Comparison of ENCODE assay signal across 25 mouse cellular contexts in genomic region chr1:180300292-180300691, GRCm38 (mm10). TPM values are rescaled to one million over a fixed set of nuclear protein-coding genes. Genes with fewer than 3 reads are reported as not detected.
A peak's percentile ranks its signal among the peaks of the same experiment; 100 is the strongest.
DNase-seq lines count a peak whose midpoint lies in the region; ATAC-seq lines count a peak whose summit lies in the region.
"Had no signal": no experiment of that assay in that cellular context is flagged by ENCODE, and none has a peak within 500 bp of the region (broad histone marks: within the 10 kb centered on the region; RNA-seq: fewer than 3 reads in every experiment).

No protein-coding gene starts in this region.

- peak; percentile 43 for ATAC-seq in common myeloid progenitor, adult 5-6 weeks (replicated peaks; ENCODE audit: low read depth, poor library complexity, severe bottlenecking)
- peak; percentile 79 for ATAC-seq in megakaryocyte progenitor cell, adult 5-6 weeks (replicated peaks; ENCODE audit: poor library complexity)
- ATAC-seq in forebrain, embryonic 13.5 days: no peak
- ATAC-seq: forebrain, postnatal 0 days; intestine, postnatal 0 days had no signal

- H3K9ac ChIP-seq in forebrain, embryonic 13.5 days: no peak overlapping the region
- H3K9ac ChIP-seq: embryonic facial prominence, embryonic 13.5 days; forebrain, postnatal 0 days; heart, embryonic 15.5 days; hindbrain, embryonic 12.5 days; midbrain, embryonic 12.5 days; neural tube, embryonic 13.5 days had no signal

- H3K4me3 ChIP-seq in forebrain, embryonic 13.5 days: no peak overlapping the region
- H3K4me3 ChIP-seq: embryonic facial prominence, embryonic 13.5 days; heart, embryonic 10.5 days; heart, embryonic 15.5 days; hindbrain, embryonic 12.5 days; megakaryocyte, embryonic 14.5 days; midbrain, embryonic 12.5 days; neural tube, embryonic 13.5 days had no signal

- H3K27me3 ChIP-seq in forebrain, embryonic 13.5 days: no peaks in the 10 kb centered on the region
- H3K27me3 ChIP-seq: embryonic facial prominence, embryonic 13.5 days; heart, embryonic 15.5 days; hindbrain, embryonic 12.5 days; megakaryocyte, embryonic 14.5 days; neural tube, embryonic 13.5 days had no signal

- no peaks in the 10 kb centered on the region for H3K36me3 ChIP-seq in forebrain, embryonic 13.5 days (ENCODE audit: poor library complexity, severe bottlenecking)
- H3K36me3 ChIP-seq: embryonic facial prominence, embryonic 13.5 days; heart, embryonic 10.5 days; heart, embryonic 15.5 days; hindbrain, embryonic 12.5 days; midbrain, embryonic 12.5 days; neural tube, embryonic 13.5 days had no signal

- no peak overlapping the region for H3K4me2 ChIP-seq in forebrain, embryonic 13.5 days
- H3K4me2 ChIP-seq: embryonic facial prominence, embryonic 13.5 days; heart, embryonic 15.5 days; hindbrain, embryonic 12.5 days; midbrain, embryonic 12.5 days; neural tube, embryonic 13.5 days had no signal

- DNase-seq in 416B (ENCODE audit: low read depth): peak; percentile 84
- peak; percentile 21 for DNase-seq in A20 (ENCODE audit: low read depth, low spot score)
- no peak for DNase-seq in T-cell, adult 2 months (ENCODE audit: low spot score)
- DNase-seq in spleen, postnatal 4 days (ENCODE audit: low spot score in 2 of 2): no peak
- DNase-seq: adrenal gland, adult 2 months; adrenal gland, postnatal 36 days; cerebellum, adult 9-11 months; forebrain, postnatal 0 days; kidney, adult 9 months; kidney, postnatal 10 days; liver; lung, adult 2 months; lung, postnatal 10 days; thymus, postnatal 4 days had no signal

- H3K4me1 ChIP-seq in forebrain, embryonic 13.5 days: no peaks in the 10 kb centered on the region

- H3K9me3 ChIP-seq in forebrain, embryonic 13.5 days (replicated peaks): no peaks in the 10 kb centered on the region
- H3K9me3 ChIP-seq: embryonic facial prominence, embryonic 13.5 days; heart, embryonic 10.5 days; heart, embryonic 15.5 days; hindbrain, embryonic 12.5 days; megakaryocyte, embryonic 14.5 days; midbrain, embryonic 12.5 days; neural tube, embryonic 13.5 days had no signal

- WGBS in forebrain, embryonic 13.5 days: 90% methylated on average over 4 of the region's 4 CpGs

- H3K27ac ChIP-seq in forebrain, embryonic 13.5 days: no peak overlapping the region
- H3K27ac ChIP-seq: heart, embryonic 10.5 days; heart, embryonic 15.5 days; hindbrain, embryonic 12.5 days; midbrain, embryonic 12.5 days; neural tube, embryonic 13.5 days had no signal

RNA-seq across cellular contexts. Expression of gene Itpkb, which starts 30.0 kb away (rescaled TPM):
- total RNA-seq in common myeloid progenitor, adult 5-6 weeks (2017): 10.2 and 15.9 TPM in 2 replicates
- total RNA-seq in megakaryocyte progenitor cell, adult 5-6 weeks (2015): 10.8 and 12.3 TPM in 2 replicates
- total RNA-seq in megakaryocyte progenitor cell, adult 5-6 weeks (2017): 9.6 and 11.7 TPM in 2 replicates
- polyA plus RNA-seq in forebrain, embryonic 13.5 days (2015; fragmentation: Nextera tagmentation; extraction: Ambion mirVana): 2.3 and 2.5 TPM in 2 replicates

RNA-seq across cellular contexts. Expression of gene Psen2, which starts 37.1 kb away (rescaled TPM):
- total RNA-seq in common myeloid progenitor, adult 5-6 weeks (2017): 20.8 and 24.3 TPM in 2 replicates
- total RNA-seq in megakaryocyte progenitor cell, adult 5-6 weeks (2015): 18.9 and 19.5 TPM in 2 replicates
- 24.9 and 27.2 TPM in 2 replicates for total RNA-seq in megakaryocyte progenitor cell, adult 5-6 weeks (2017)
- 7.3 and 9.7 TPM in 2 replicates for polyA plus RNA-seq in forebrain, embryonic 13.5 days (2015; fragmentation: Nextera tagmentation; extraction: Ambion mirVana)

Comparison
In these comparisons a context has a peak if more than half of its experiments do, and no peak if none do; other contexts are left out.
1. DNase-seq: peak in 416B (single experiment) and A20 (single experiment); none in T-cell, adult 2 months (single experiment) and spleen, postnatal 4 days (0 of 2).